Mouse (Mus musculus) right cerebral cortex, postnatal 4 days (tissue): ENCODE measurements at regions not wholly inside any gene's neighbourhood (a gene's known extent, or its start where the extent isn't known, plus 50 kb on each side); places are given as distances from the start of the nearest gene placed in this dataset.

ENCODE experiments used
- DNase-seq: peaks from one replicate; pipeline ENCODE4 v3.0.0-alpha.2; 2022

- DNase-seq, result peak; percentile 33
Observed at GRCm38 (mm10) chr7:145102216-145102615, 105.7 kb downstream of the 1810010D01Rik start.

DNA sequence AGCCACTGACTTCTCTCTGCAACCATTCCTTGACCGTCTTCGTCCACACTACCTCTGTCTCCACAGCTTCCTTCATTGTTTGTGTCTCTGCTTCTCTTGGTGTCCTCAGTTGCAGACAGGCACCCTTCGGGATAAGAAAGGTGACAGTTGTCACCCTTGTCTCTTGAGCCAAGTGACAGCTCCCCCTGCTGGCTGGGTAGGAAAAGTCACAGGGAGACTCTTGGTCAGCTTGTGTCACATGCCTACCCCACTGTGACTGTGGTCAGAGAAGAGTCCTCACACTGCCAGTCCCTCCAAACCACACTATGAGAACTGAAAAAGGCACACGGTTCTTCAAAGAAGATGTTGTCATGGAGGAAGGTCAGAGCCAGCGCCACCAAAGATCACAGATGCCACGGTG is 109.6 kb downstream of the 1810010D01Rik start:
- no peak for DNase-seq

GRCm38 (mm10) chr7:145094134-145094526 is 113.8 kb downstream of the 1810010D01Rik start:
- DNase-seq, result peak; percentile 11

GRCm38 (mm10) chr7:145093417-145094133 is 114.3 kb downstream of the 1810010D01Rik start:
- DNase-seq, result peak; percentile 39

DNA sequence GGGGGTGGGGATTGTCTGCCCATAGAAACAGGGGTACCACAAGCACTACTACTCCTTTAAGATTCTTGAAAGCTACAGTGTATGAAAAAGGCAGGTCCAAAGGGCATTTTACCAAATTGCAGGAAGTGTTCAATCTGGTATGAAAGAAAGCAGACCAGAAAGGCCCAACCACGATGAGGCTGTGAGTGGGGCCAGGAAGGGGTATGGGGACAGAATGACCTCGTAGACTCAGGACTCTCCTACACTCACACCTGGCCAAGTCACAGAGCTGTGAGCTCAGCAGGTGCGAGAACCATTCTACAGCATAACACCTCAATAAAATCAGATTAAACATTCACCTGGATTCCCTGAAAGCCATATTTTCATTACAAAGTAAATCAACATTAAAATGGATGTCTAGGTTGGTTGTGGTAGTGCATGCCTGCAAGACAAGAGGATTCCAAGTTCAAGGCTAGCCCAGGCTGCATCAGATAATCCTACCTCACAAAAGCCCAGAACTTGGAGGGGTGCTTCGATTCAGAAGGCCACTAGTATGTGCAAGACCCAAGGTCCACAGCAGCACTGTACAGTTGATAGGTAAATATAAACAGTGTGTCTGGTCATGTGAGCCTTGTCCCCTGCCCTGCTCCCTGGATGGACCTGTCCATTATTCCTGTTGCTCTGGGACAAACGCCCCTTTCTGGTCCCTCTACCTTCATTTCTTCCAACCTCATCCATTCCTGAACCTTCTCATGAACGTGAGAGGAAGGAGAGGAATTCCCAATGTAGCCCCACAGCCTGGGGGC is 115.3 kb downstream of the 1810010D01Rik start:
- DNase-seq, result no peak

- DNase-seq, result no peak
Observed at GRCm38 (mm10) chr7:145090849-145091248, 117.1 kb downstream of the 1810010D01Rik start.

DNA sequence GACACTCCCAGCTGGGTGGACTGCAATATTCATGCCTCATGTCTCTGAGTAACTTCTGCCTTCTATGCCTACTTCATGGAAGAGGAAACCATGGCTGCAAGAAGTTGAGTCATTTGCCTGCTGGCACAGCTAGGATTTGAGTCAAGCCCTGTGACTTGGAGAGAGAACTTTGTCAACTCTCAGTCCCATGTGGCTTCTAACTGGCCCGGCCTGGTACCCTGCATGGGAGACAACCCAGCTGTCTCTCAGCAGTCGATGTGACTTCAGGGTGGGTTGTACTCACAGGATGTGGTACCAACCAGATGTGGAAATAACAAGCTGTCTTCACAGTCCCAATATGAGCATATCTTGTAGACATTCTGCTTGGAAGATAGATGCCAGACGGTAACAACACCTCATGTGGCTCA is 118.6 kb downstream of the 1810010D01Rik start:
- no peak for DNase-seq

GRCm38 (mm10) chr7:145088655-145089054 is 119.3 kb downstream of the 1810010D01Rik start:
- DNase-seq, result no peak

GRCm38 (mm10) chr7:145087790-145088189 is 120.1 kb downstream of the 1810010D01Rik start:
- DNase-seq, result no peak

DNA sequence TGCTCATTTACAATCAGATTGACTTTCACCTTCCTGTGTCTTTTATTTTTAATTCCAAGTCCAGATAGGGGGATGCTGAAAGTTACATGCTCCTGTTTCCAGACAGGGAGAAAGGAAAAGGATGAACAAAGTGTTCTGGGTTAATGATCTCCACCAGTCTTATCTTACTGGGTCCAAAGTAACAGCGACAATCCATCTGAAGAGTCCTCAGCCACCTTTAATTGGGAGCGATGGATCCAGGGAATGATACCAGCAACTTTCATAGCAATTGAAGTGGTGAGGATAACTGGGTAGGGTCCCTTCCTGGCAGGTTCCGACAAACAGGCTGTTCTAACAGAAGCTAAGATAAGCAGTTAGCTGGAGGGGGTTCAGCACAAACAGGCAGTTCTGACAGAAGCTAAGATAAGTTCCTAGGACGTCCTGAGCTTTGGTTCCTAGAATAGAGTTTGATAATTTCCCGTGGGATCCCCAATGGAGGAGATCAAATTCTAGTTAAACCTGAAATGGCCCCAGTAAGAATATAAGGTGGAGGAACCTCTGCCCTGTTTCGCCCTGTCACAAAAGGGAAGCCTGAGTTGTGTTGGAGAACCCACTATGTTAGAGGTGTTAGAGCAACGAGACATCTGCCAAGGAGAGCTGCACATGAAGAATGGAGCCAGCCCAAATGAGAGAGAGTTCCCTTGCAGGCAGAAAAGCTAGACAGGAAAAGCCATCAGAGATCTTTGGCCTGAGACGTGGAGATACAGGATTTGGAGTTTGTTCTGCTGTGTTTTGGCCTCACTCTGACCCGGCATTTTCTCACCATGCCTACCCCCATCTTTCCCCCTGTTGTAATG is 124.8 kb downstream of the 1810010D01Rik start:
- no peak for DNase-seq

DNA sequence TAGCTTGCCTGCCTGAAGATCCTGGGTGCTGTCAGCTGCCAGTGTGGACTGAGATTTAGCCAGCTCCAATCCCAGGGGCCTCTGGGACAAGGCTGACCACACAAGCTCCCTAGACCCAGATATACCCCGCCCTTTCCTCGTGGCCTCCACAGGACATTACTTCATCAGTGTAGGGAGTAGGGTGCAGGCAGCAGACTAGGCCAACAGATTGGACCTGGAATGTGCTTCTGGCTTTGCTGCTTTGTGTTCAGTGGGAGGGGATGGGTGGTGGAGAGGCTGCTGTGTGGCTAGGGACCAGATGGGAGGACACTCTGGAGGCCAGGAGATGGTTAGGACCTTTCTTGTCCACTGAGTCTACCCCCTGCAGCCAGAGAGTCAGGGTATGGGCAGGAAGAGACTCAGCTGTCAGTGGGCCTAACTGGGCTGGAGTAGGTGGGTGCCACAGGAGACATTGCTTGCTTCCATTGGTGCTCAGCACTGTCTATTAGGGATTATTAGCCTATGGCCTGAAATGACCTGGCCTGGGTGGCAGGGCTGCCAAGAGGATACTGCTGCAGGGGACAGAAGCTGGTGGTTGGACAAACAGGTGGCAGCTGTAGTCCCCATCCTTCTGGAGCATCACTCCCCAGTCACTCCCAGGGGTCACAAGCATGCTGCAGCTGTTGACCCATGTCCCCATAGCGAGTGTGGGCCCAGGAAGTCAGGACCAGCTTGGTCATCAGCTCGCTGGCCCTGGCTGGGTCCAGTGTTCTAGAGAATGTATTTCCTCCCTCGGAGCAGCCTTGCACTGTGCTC is 132.5 kb upstream of the Ccnd1 start:
- DNase-seq, result no peak

- no peak for DNase-seq
Observed at GRCm38 (mm10) chr7:145071533-145071932, 131.8 kb upstream of the Ccnd1 start.

DNA sequence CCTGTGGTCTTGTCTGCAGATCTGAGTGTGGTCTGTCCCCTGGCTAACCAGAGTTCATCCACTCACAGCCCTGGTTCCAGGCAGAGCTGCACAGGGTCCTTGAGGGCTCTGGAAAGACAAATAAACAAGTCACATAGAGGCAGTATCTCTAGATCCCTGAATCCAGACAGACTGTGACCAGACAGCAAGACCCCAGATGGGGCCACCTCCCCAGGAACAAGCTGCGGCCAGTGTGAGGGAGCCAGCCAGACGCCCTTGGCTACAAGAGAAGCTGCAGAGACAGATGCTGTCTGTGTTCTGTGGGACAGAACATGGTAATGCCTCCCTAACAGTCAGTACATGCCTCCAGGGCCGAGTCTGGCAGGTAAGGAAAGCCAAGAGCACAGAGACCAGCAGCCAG is 127.6 kb upstream of the Ccnd1 start:
- DNase-seq, result no peak

GRCm38 (mm10) chr7:145056320-145056719 is 116.6 kb upstream of the Ccnd1 start:
- DNase-seq, result no peak

GRCm38 (mm10) chr7:145051616-145052015 is 111.9 kb upstream of the Ccnd1 start:
- DNase-seq, result no peak

DNA sequence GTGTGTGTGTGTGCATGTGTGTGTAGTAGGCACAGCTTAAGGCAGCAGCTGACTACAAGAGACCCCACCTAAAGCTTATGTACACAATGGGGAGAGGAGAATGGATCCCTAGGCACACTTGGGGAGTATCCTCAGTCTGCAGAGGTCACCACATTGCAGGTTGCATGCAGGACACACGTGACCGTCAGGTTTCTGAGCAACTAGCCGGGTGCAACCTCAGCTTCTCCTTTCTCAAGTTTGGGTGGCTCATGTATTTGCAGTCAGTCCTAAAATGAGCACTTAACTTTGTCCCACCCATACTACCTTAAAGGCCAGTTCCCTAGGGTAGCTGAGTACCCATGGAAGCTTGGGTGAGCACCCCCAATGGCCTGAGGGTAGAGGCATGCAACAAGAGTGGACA is 111.0 kb upstream of the Ccnd1 start:
- DNase-seq, result no peak

DNA sequence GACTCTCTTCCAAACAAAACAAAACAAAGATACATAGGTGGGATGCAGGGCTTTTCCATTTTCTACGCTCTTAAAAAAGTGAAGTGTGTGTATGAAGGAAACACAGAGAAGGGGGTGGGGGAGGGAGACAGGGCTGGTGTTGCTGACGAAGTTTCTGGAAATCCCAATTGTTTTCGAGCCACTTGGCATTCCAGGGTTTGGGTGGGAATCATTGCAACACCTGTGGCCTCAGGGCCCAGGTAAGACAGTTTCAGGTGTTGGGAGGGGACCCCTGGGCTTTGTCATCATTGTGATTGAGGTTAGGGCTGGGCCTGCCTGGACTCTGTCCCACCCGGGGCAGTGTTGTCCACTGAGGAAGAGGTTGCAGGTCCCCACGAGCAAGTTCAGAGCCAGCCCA is 108.8 kb upstream of the Ccnd1 start:
- no peak for DNase-seq

DNA sequence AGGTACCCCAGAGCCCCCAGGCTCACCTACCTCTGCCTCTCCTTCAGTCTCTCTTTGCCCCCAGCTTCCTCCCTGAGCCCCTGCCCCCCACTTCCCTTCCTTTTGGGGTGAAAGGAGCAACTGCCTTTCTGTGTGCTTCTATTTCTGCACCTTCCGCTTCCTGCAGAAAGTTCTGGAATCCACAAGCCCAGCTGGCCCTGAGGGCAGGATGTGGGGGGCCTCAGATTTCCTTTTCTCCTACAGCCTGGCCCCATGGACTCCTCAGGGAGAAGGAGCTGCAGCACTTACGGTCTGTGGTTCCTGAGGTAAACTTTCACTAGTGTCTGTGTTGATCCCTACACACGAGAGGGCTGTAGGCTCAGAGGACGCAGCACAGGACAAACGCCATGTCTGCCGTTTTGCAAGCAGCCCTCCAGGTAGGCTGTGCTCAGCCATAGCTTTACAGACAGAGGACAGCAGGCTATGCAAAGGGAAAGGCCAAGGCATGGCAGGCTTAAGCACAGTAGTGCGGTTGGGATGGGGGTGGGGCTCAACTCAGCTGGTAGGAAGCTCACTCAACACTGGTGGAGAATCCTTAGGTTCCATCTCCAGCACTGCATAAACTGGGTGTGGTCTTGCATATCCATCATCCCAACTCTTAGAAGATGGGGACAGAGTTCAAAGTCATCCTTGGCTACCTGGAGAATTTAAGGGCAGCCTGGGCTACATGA is 108.2 kb upstream of the Ccnd1 start:
- DNase-seq, result no peak

DNA sequence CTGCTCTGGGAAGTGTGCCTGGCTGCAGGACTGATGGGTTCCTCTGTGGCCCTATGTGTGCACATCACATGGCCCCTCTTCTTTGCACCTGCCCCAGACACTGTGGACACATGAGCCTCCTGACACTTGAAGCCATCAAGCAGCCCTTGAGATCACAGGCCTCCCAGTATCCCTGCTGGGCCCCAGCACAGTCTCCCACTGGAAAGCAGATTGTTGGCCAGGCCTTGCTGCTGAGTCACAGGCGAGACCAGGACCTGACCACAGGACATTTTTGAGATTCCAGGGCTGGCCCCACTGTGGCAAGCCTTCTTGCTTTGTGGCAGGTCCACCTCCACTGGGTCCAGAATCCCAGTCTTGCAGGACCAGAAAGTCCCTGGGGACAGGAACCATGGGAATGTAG is 105.5 kb upstream of the Ccnd1 start:
- no peak for DNase-seq

- DNase-seq, result no peak
Observed at GRCm38 (mm10) chr7:145043455-145044149, 103.9 kb upstream of the Ccnd1 start.

DNA sequence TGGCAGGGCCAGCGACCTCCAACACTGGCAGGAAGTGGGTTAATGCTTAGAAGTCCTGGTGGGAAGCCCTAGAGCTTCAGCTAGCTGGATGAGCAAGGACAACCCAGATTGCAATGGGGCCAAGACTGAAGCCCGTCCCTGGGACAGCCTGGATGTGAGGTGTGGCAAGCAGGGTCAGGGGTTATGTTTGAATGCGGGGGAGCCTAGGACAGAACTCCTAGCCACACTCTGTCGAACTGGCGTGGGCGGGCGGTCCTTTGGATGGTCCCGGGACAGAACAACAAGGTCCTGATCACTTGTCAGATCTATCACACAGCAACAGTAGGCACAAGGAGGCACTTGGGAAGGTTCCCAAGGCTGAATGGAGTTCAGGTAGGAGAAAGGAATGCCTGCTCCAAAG is 101.1 kb upstream of the Ccnd1 start:
- no peak for DNase-seq
